Mouse (Mus musculus) embryonic fibroblast, embryonic 13.5 days (primary cell): ENCODE results near the gene Dtx2.

Experiments
- CTCF ChIP-seq: IDR thresholded peaks from 2 replicates; pipeline ENCODE4 v1.5.1; 2011; ENCODE audit warnings: mild to moderate bottlenecking, control low read depth, low read length, moderate library complexity, borderline replicate concordance; ENCODE audit not compliant: insufficient read depth
- POLR2A ChIP-seq: IDR thresholded peaks from 2 replicates; pipeline ENCODE4 v1.6.1; 2011; ENCODE audit warnings: low read depth, mild to moderate bottlenecking, control low read depth, low read length, moderate library complexity

GRCm38 (mm10) chr5:135990601-135991000 lies 4.0 kb upstream of the Dtx2 start:
- TF ChIP-seq CTCF = no peak
- TF ChIP-seq POLR2A = no peak
